Mouse (Mus musculus) Patski (cell line): Measurements from ENCODE around the gene Hdc. TPM values are rescaled to one million over a fixed set of nuclear protein-coding genes. Genes with fewer than 3 reads are reported as not detected.

ENCODE experiments used
- ATAC-seq: fragments of 100-300 bp; one replicate; pipeline ENCODE4 v1.8.0; 2021
- CTCF ChIA-PET: fragments of 350-600 bp; sonication (Branson Sonifier 250); formaldehyde crosslinking; loops from one replicate; lab custom pipeline; 2022; ENCODE audit warnings: inconsistent platforms; lab: Charles Lee
- POLR2A ChIA-PET: fragments of 350-600 bp; sonication (Branson Sonifier 250); formaldehyde crosslinking; loops from one replicate; lab custom pipeline; 2022; ENCODE audit warnings: antibody characterized with exemption, inconsistent platforms; lab: Charles Lee
- DNase-seq: peaks from one replicate; pipeline ENCODE4 v3.0.0-alpha.2; 2011; ENCODE audit warnings: low read depth, low spot score
- H3K27me3 ChIP-seq: fragments of 371-371 bp; one replicate; pipeline ENCODE4 v1.5.1; 2021
- CTCF ChIP-seq: fragments of 100-300 bp; IDR thresholded peaks from one replicate; pipeline ENCODE4 v1.5.1; 2021
- in situ Hi-C: fragments of 300-500 bp; cut with MboI; formaldehyde crosslinking; loops from 3 replicates; pipeline ENCODE4 v1.11.1; 2018; ENCODE audit warnings: low pct_unique_long_range_greater_than_20kb, mixed read lengths
- polyA plus RNA-seq: library from polyadenylated mRNA; unstranded; gene quantifications from one replicate; pipeline ENCODE4 v1.2.3, GENCODE M21; 2021

The Hdc gene
- polyA plus RNA-seq, 1 experiment from 2014 or later = 0.12 TPM

- no peak for TF ChIP-seq CTCF
- peaks cover 3% of the 10 kb centered on the region for H3K27me3 ChIP-seq
- CTCF ChIA-PET = interaction anchor here (1.3 kb wide), 1 partner anchor 10 kb away, joined by 4 read pairs; no protein-coding TSS in a partner anchor
- DNase-seq = no peak
- in situ Hi-C loops = no loop called here
- no peak for ATAC-seq
- POLR2A ChIA-PET = interaction anchor here (0.6 kb wide), 1 partner anchor 32 kb away, joined by 4 read pairs; no protein-coding TSS in a partner anchor
Observed at GRCm38 (mm10) chr2:126584621-126585369, 34.3 kb downstream of the Hdc start.

GRCm38 (mm10) chr2:126583960-126584359 lies 35.1 kb downstream of the Hdc start:
- ChIA-PET CTCF (no interaction called here), POLR2A (no interaction called here)
- no peak for DNase-seq
- ATAC-seq = no peak
- no peaks in the 10 kb centered on the region for H3K27me3 ChIP-seq
- no peak for TF ChIP-seq CTCF
- in situ Hi-C loops = no loop called here

DNA sequence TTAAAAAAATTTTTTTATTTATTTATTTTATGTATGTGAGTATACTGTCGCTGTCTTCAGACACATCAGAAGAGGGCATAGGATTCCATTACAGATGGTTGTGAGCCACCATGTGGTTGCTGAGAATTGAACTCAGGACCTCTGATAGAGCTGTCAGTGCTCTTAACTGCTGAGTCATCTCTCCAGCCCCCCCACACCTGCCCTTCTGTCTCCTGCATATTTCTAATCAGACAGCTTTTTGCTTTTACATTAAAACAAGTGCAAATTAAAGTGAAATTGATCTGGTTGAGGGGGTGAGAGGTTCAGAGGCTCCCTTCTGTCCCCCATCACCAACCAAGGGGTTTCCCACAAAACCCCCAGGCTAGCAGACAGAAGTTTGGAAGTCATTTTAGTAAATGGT lies 39.8 kb downstream of the Hdc start:
- in situ Hi-C loops = no loop called here
- no peak for ATAC-seq
- POLR2A ChIA-PET = interaction anchor here (0.7 kb wide), 1 partner anchor 40 kb away, joined by 4 read pairs; the partner anchor contains the start of gene Hdc
- peaks cover 19% of the 10 kb centered on the region for H3K27me3 ChIP-seq
- DNase-seq = no peak
- TF ChIP-seq CTCF = no peak
- CTCF ChIA-PET = interaction anchor here (0.6 kb wide), 1 partner anchor 874 kb away, joined by 3 read pairs; no protein-coding TSS in a partner anchor

DNA sequence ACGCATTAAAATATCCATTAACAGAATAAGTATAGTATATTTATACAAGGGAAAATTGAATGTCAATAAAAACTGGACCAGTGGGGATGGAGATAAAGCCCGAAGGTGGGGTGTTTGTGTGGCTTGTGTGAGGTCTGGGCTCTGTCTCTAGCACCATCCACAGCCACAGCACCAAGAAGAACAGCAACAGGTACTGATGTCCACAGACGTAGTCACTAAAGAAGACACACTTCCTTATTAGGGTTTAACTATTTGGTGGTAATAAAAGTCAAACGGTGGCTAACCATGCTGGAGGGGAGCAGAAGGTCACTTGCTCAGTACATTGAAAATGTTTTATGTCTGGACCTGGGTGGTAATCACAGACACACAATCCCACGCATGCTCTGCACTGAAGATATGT lies 41.7 kb downstream of the Hdc start:
- TF ChIP-seq CTCF = no peak
- DNase-seq = no peak
- H3K27me3 ChIP-seq = peaks cover 28% of the 10 kb centered on the region
- ChIA-PET POLR2A (no interaction called here), CTCF (no interaction called here)
- in situ Hi-C loops = no loop called here
- no peak for ATAC-seq

GRCm38 (mm10) chr2:126575391-126576176 lies 43.5 kb downstream of the Hdc start:
- H3K27me3 ChIP-seq = peaks cover 41% of the 10 kb centered on the region
- ChIA-PET POLR2A (no interaction called here), CTCF (no interaction called here)
- no peak for TF ChIP-seq CTCF
- in situ Hi-C loops = no loop called here
- ATAC-seq = no peak
- no peak for DNase-seq

- ATAC-seq = no peak
- peaks cover 48% of the 10 kb centered on the region for H3K27me3 ChIP-seq
- ChIA-PET CTCF (no interaction called here), POLR2A (no interaction called here)
- no peak for TF ChIP-seq CTCF
- no peak for DNase-seq
- in situ Hi-C loops = no loop called here
Observed at GRCm38 (mm10) chr2:126572747-126573146, 46.4 kb downstream of the Hdc start.

GRCm38 (mm10) chr2:126572163-126572562 lies 46.9 kb downstream of the Hdc start:
- in situ Hi-C loops = no loop called here
- peaks cover 46% of the 10 kb centered on the region for H3K27me3 ChIP-seq
- ChIA-PET CTCF (no interaction called here), POLR2A (no interaction called here)
- DNase-seq = no peak
- no peak for ATAC-seq
- no peak for TF ChIP-seq CTCF

DNA sequence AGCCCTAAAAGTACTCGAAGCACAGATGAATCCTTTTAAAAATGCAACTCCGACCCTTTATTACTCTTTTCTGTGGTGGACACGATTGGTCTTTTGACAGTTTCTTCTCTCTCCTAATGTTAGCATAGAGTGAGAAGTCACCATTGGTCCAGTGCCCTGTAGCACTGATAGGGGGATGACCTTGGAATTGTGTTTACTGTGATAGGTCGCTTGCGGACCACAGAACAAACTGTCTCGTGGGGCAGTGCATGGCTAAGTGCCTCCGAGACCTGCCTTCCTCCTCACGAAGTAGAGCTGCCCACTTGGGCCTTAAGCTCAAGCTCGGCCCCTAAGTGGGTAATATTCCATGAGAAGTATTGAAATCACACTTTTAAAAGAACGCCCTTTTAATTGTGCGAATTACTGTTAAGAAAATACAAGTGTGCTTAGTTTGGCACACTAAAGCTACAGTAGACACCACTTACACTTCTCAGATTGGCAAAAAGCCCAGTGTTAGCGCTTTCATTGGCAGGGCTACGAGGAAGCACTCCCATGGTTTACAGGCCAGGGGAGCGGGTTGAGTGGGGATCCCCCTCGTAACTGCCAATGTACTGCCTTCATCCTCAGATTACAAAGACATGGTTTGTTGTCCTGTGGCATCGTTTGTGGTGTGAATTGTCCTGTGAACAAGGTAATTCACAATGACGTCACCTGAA lies 55.5 kb downstream of the Hdc start:
- ChIA-PET POLR2A (no interaction called here), CTCF (no interaction called here)
- H3K27me3 ChIP-seq = peaks cover 30% of the 10 kb centered on the region
- no peak for TF ChIP-seq CTCF
- DNase-seq (peak; percentile 33), ATAC-seq (peak; percentile 12)
- in situ Hi-C loops = no loop called here

DNA sequence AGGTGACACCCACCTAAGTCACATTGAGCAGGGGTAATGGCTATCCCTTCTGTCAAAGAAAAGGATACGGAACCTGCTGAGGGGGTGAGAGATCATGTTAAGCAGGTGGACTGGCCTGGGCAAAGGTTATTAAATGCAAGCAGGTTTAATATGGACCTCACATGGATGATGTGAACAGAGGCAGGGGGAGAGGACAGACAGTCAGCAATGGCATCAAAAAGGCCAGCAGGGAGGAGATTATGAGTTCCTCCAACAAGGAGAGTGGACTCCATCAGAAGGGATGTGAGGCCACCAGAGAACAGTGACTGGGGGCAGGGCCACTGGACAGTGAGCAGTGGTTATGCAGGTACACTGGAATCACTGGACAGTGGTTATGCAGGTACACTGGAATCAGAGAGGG lies 59.0 kb downstream of the Hdc start:
- no peak for TF ChIP-seq CTCF
- peaks cover 37% of the 10 kb centered on the region for H3K27me3 ChIP-seq

DNA sequence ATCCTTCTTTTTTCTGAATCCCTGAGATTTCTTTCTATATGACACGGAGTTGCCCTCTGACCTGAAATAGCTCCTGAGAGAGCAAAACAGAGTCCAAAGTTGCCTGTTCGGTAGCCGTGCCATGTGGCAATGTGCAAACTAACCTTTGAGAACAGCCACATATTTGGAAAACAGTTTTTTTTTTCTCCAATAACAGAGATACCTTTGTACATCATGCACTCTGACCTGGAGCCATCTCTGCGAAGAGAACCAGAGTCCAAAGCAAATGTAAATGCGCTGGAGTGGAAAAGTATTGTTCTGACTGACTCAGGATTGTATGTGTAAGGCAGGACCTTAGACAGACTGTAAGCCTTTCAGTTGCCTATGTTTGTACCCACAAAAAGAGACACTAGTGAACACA lies 63.6 kb downstream of the Hdc start:
- CTCF ChIA-PET = no interaction called here
- DNase-seq (no peak), ATAC-seq (no peak)
- peaks cover 44% of the 10 kb centered on the region for H3K27me3 ChIP-seq
- in situ Hi-C loops = no loop called here
- TF ChIP-seq CTCF = no peak
- POLR2A ChIA-PET = interaction anchor here (0.5 kb wide), 1 partner anchor 18 kb away, joined by 3 read pairs; no protein-coding TSS in a partner anchor

More for the DNA sequence above, 59.0 kb downstream of the Hdc start:
- ATAC-seq = no peak
- in situ Hi-C loops = no loop called here
- no peak for DNase-seq
- CTCF ChIA-PET = no interaction called here
- POLR2A ChIA-PET = no interaction called here

GRCm38 (mm10) chr2:126553291-126553639 lies 65.8 kb downstream of the Hdc start:
- ATAC-seq (no peak), DNase-seq (no peak)
- no peak for TF ChIP-seq CTCF
- CTCF ChIA-PET = no interaction called here
- H3K27me3 ChIP-seq = peaks cover 36% of the 10 kb centered on the region
- in situ Hi-C loops = no loop called here
- POLR2A ChIA-PET = no interaction called here
